Mouse (Mus musculus) brain, embryonic 18.5 days (tissue): ENCODE data around the gene Cd164l2.

Experiments used
- DNase-seq: peaks from one replicate; pipeline ENCODE4 v3.0.0-alpha.2; 2012; ENCODE audit warnings: low read depth, low spot score

Gene Cd164l2

DNA sequence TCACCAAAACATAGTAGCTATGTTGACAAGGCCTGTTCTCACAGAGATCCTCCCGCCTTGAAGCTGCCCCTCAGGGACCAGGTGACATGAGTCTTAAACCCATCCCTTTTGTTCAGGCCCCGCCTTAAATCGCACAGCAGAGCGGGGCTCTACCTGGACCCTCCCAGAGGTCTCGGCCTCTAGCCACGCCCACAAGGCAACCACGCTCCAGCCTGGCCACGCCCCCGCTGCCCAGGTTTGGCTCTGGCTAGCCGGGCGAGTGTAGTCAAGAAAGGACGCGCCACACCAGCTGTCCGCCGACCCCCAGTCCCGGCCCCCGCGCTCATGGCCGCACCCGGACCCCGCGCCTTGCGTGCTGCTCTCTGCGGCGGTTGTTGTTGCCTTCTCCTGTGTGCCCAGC lies 8.7 kb downstream of the Cd164l2 start:
- no peak for DNase-seq

DNA sequence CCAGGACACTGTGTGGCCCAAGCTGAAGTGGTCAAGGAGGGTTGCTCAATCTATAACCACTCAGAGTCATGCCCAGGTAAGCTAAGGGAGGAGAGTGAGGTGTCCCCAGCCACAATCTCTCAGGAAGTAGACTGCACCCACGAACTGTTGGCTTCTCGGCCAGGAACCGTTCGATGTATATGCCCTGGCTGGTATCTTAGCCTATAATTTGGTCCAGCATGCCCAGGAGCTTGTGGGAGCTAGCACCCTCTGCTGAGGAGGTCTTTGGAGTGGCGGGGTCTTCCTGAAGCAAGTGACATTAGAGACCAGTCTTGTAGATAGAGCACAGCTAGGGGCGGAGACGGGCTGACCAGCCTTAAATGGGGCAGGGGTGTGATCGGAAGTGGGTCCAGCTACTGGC lies 9.8 kb downstream of the Cd164l2 start:
- no peak for DNase-seq

DNA sequence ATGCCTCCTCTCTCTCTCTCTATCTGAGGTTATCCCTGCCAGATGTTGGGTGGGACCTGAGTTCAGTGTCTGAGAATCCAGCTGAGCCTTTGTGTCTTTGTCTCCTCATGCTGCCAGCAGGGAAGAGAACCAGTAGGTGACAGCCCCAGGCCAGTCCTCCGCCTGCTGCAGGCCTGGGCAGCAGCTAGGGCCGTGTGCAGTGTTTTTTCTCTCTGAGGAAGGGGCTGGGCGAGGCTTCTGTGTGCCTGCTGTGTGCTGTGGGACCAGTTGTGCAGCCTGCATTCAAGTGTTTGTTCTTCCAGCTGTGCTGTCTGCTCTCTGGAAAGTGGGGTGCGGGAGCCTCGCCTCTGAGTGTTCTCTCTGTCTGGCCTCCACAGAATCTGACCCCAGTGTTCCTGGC lies 11.9 kb downstream of the Cd164l2 start:
- no peak for DNase-seq

DNA sequence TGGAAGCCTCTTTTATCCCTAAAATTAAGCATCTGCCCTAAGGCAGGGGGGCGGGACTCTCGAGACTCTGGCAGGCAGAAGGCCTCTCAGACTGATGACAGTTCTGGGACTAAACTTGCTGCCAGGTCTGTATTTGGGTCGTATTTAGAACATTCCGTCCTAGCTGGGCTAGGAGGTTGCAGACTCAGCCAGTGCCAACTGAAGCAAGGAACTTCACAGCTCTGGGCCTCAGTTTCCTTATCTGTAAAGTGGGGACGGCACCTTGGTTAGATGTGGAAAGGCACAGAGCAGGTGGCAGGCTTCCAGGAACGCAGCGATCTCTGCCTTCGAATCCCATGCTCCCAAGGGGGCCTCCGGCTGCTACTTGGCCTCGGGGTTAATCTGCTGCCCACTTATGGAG lies 14.1 kb downstream of the Cd164l2 start:
- no peak for DNase-seq

DNA sequence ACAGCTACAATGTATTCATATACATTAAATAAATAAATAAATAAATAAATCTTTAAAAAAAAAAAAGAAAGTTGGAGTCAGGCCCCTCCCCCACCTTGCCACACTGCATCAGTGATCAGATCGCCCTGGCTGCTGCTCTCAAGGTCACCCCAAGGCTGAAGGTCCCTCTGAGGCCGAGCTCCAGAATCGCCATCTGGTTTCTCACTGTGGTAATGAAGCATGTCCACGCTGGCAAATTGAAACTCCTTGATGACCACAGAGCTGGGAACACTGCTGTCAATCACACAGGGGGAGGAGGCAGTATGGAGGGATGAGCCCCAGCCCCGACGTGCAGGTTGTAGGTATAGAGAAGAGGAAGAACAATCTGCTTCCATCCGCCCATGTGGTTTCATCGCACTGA lies 15.7 kb downstream of the Cd164l2 start:
- DNase-seq: no peak

- DNase-seq: no peak
Measured at GRCm38 (mm10) chr4:133229582-133229981, 17.7 kb downstream of the Cd164l2 start.

- DNase-seq: no peak
Measured at GRCm38 (mm10) chr4:133233285-133233976, 21.5 kb downstream of the Cd164l2 start.

GRCm38 (mm10) chr4:133234771-133235170 lies 22.8 kb downstream of the Cd164l2 start:
- DNase-seq: no peak

DNA sequence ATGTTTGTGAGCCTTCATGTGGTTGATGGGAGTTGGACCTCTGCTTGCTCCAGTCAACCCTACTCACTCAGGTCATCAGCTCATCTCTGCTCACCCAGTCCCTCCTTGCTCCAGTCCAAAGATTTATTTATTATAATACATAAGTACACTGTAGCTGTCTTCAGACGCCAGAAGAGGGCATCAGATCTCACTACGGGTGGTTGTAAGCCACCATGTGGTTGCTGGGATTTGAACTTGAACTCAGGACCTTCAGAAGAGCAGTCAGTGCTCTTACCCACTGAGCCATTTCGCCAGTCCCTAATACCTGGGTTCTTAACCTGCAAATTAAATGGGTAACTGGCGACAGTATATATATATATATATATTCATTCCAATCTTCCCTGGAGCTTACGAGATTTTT lies 23.5 kb downstream of the Cd164l2 start:
- no peak for DNase-seq

GRCm38 (mm10) chr4:133237911-133238310 lies 26.0 kb downstream of the Cd164l2 start:
- no peak for DNase-seq

DNA sequence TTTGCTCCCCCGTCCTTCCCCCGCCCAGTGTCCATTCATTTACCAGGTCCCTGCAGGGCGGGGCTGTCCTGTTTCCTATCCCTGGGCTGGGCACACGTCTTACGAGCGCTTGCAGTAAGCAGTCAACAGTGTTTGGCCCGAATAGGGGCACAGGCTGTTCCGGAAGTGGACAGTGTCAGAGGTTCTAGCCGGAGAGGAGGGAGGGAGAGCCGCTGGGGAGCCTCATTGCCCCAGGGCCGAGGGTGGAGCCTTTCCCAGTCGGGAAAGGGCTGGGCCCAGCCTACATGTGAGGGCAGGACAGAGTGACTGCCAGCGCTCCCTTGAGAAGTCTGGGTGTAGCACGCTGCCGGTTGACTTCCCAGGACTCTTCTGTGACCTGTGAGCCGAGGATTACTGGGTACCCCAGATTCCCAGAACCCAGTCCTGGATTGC lies 28.6 kb downstream of the Cd164l2 start, which contains the start of gene Map3k6:
Gene Map3k6, plus strand, starts transcription at position 329 of the 432 bp plus-strand sequence.
- DNase-seq: no peak

- peak; percentile 59 for DNase-seq
Measured at GRCm38 (mm10) chr4:133240934-133241908, 29.3 kb downstream of the Cd164l2 start.

DNA sequence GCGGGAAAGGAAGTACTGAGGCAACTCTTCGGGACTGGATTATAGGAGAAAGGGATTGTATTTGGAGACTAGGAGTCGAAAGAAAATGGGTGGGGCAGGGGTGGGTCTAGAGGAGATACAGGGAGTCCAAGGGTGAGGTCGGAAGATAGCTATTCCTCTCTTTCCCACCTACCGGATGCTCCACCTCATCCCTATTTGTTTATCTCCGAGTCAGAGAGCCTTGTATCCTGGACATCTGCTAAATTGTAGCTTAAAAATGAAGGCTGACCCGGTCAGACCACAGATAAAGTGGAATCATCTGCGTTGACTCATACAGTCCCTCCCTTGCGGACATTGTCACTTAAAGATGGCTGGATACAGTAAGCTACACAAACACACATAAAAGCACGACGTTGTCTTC lies 30.0 kb downstream of the Cd164l2 start:
- DNase-seq: no peak

DNA sequence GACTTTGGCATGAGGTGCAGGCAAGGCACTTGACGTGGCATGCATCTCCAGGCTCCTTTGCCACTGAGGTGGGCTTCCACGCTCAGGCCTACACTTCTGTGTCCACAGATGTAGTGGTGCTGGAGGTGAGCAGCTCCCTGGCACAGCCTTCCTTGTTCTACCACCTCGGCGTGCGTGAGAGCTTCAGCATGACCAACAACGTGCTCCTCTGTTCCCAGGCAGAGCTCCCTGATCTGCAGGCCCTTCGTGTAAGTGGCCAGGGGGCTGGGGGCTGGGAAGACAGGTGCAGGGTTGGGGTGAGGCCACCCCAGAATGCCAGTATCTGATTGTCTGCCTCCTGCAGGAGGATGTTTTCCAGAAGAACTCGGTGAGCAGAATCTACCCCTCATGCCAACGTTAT lies 30.8 kb downstream of the Cd164l2 start:
- no peak for DNase-seq

DNA sequence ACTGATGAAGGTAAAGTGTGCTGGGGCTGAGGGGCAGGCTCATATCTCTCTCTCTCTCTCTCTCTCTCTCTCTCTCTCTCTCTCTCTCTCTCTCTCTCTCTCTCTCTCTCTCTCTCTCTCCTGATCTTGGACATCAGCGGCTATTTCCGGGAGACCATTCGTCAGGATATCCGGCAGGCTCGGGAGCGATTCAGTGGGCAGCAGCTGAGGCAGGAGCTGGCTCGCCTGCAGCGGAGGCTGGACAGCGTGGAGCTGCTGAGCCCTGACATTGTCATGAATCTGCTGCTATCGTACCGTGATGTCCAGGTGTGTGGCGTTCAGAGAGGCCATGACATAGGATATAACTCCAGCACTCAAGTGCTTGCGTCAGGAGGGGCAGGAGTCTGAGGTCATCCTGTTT lies 31.6 kb downstream of the Cd164l2 start:
- no peak for DNase-seq

- no peak for DNase-seq
Measured at GRCm38 (mm10) chr4:133244289-133244688, 32.4 kb downstream of the Cd164l2 start.

GRCm38 (mm10) chr4:133247072-133247471 lies 35.1 kb downstream of the Cd164l2 start:
- DNase-seq: no peak

DNA sequence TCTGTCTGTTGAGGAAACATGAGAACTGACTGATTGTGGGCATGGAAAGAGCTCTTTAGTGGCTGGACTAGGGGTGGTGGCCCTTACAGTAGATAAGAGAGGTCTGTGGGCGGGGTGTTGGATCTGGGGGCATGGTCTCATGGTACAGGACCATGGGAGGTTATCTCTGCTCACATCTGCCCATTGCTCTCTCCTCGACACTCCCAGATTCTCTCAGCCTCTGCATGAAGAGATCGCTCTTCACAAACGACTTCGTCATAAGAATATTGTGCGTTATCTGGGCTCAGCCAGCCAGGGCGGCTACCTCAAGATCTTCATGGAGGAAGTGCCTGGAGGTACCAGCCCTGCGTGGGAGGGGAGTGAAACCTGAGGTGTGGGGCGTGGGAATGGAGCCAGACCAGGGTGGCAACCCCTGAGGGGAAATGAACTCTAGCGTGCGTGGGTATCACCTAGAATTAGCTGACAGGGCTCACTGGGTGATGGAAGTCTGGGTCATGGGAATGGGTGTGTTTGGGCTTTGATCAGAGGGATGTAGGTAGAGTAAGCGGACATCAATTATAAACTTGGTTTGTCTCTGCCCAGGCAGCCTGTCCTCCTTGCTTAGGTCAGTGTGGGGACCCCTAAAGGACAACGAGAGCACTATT lies 36.0 kb downstream of the Cd164l2 start:
- no peak for DNase-seq

- DNase-seq: no peak
Measured at GRCm38 (mm10) chr4:133250609-133251008, 38.7 kb downstream of the Cd164l2 start.

DNA sequence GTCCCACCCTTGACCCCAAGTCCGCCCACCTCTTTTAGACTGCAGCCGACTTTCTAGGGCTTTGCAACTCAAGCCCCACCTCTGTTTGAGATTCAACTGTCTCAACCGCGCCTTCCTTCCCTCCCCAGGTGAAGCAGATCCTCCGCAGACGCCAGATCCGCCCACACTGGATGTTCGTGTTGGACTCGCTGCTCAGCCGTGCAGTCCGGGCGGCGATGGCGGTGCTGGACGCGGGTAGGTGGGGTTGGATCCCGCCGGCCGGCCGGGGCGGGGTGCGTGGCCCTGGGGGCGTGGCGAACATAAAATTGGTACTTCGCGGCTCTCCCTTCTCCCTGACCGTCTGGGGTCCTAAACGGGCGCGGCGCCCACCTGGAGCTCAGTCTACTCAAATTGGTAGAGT lies 39.3 kb downstream of the Cd164l2 start:
- no peak for DNase-seq

DNA sequence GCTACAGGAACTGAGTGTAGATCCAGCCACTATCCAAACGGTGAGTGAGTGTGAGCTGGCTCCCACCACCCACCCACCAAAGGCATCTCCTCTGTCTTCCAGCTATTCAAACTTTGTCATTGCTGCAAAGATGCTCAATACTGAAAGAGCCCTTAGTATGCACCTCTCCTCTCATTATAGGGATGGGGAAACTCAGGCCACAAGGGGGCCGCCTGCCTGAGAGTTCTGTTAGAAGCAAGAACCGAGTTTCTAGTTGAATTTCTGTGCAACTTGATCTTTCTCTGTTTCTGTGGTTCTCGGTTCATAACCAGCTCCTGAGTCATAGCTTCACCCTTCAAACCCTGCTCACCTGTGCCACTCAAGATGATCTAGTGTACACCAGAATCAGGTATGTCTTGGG lies 40.2 kb downstream of the Cd164l2 start:
- no peak for DNase-seq

DNA sequence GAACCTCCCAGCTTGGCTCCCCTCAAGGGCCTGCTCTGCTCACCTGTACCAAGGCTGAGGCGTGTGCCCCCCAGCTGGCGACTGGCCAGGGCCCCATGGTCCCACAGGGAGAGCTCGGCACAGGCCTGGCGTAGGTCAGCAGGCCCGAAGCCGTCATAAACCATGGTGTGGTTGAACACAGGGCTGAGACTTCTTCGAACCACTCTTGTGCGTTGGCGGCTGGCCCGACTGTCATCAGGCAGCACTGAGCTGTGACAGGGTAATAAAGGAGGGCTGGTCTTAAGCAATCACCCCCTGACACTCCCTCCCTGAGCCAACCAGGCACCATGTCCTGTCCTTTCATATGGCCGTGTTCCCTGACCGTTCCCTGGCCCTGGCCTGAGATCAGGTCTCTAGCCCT lies 41.5 kb downstream of the Cd164l2 start:
- no peak for DNase-seq
